21 mouse cellular contexts compared by ENCODE assay signal in genomic region chr2:67488465-67489127, GRCm38 (mm10). TPM values are rescaled to one million over a fixed set of nuclear protein-coding genes. Genes with fewer than 3 reads are reported as not detected.
DNase-seq lines count a peak whose midpoint lies in the region; ATAC-seq and TF ChIP-seq lines count a peak whose summit lies in the region.
"Had no signal": no experiment of that assay in that cellular context is flagged by ENCODE, and none has a peak within 500 bp of the region (broad histone marks: within the 10 kb centered on the region; RNA-seq: fewer than 3 reads in every experiment).

No protein-coding gene starts in this region.

- no peak overlapping the region for H3K9ac ChIP-seq in midbrain, postnatal 0 days (replicated peaks; ENCODE audit: low read length, poor library complexity, severe bottlenecking)
- H3K9ac ChIP-seq in forebrain, embryonic 12.5 days: no peak overlapping the region
- H3K9ac ChIP-seq in hindbrain, postnatal 0 days (replicated peaks; ENCODE audit: low read length): no peak overlapping the region
- no peak overlapping the region for H3K9ac ChIP-seq in heart, embryonic 12.5 days
- H3K9ac ChIP-seq: liver, embryonic 13.5 days had no signal

- no peak overlapping the region; the same call in 1 of the 2 replicates for H3K4me3 ChIP-seq in midbrain, embryonic 10.5 days
- no peak overlapping the region for H3K4me3 ChIP-seq in midbrain, postnatal 0 days (ENCODE audit: low read depth, low read length)
- no peak overlapping the region for H3K4me3 ChIP-seq in forebrain, embryonic 12.5 days (replicated peaks)
- H3K4me3 ChIP-seq in hindbrain, postnatal 0 days (ENCODE audit: low read length): no peak overlapping the region
- no peak overlapping the region for H3K4me3 ChIP-seq in heart, embryonic 12.5 days
- H3K4me3 ChIP-seq: liver, embryonic 13.5 days had no signal

- H3K9me3 ChIP-seq in midbrain, embryonic 10.5 days (replicated peaks): no peaks in the 10 kb centered on the region
- no peaks in the 10 kb centered on the region for H3K9me3 ChIP-seq in midbrain, postnatal 0 days (ENCODE audit: low read length)
- H3K9me3 ChIP-seq in forebrain, embryonic 12.5 days: no peaks in the 10 kb centered on the region
- H3K9me3 ChIP-seq in hindbrain, postnatal 0 days (ENCODE audit: low read length): no peaks in the 10 kb centered on the region
- no peaks in the 10 kb centered on the region for H3K9me3 ChIP-seq in heart, embryonic 12.5 days (replicated peaks)
- H3K9me3 ChIP-seq: liver, embryonic 13.5 days had no signal

- 26% methylated on average over 11 of the region's 11 CpGs for WGBS in midbrain, embryonic 10.5 days
- WGBS in midbrain, postnatal 0 days: 29% methylated on average over 11 of the region's 11 CpGs
- 15% methylated on average over 11 of the region's 11 CpGs for WGBS in forebrain, embryonic 12.5 days
- WGBS in hindbrain, postnatal 0 days: 31% methylated on average over 11 of the region's 11 CpGs
- WGBS in heart, embryonic 12.5 days: 78% methylated on average over 11 of the region's 11 CpGs

- H3K4me1 ChIP-seq in midbrain, embryonic 10.5 days: peaks cover 23% of the 10 kb centered on the region
- no peaks in the 10 kb centered on the region for H3K4me1 ChIP-seq in midbrain, postnatal 0 days (ENCODE audit: insufficient read depth, low read length)
- peaks cover 12% of the 10 kb centered on the region for H3K4me1 ChIP-seq in forebrain, embryonic 12.5 days
- no peaks in the 10 kb centered on the region for H3K4me1 ChIP-seq in hindbrain, postnatal 0 days (ENCODE audit: insufficient read depth, low read length)
- no peaks in the 10 kb centered on the region for H3K4me1 ChIP-seq in heart, embryonic 12.5 days (replicated peaks)
- H3K4me1 ChIP-seq: liver, embryonic 13.5 days had no signal

- no peak for TF ChIP-seq CTCF in midbrain, postnatal 0 days (IDR thresholded peaks at IDR 0.05)
- no peak for TF ChIP-seq CTCF in hindbrain, postnatal 0 days (IDR thresholded peaks at IDR 0.05; ENCODE audit: low read depth)

- intact Hi-C loops in left cerebral cortex, postnatal 25 days (cut with DNase I): no loop called here

- ATAC-seq in midbrain, postnatal 0 days (ENCODE audit: low FRiP score): no peak; the same call in 1 of the 2 replicates
- ATAC-seq in forebrain, embryonic 12.5 days (ENCODE audit: low FRiP score): no peak; the same call in 1 of the 2 replicates
- no peak for ATAC-seq in hindbrain, postnatal 0 days
- no peak for ATAC-seq in megakaryocyte-erythroid progenitor cell, adult 5-6 weeks (replicated peaks; ENCODE audit: low FRiP score, low TSS enrichment, poor library complexity, severe bottlenecking)
- ATAC-seq in heart, embryonic 12.5 days (ENCODE audit: insufficient number of reproducible peaks, low FRiP score): no peak
- ATAC-seq: lung, postnatal 0 days had no signal

- H3K36me3 ChIP-seq in midbrain, embryonic 10.5 days: no peaks in the 10 kb centered on the region
- H3K36me3 ChIP-seq in midbrain, postnatal 0 days (ENCODE audit: insufficient read depth, low read length): no peaks in the 10 kb centered on the region
- no peaks in the 10 kb centered on the region for H3K36me3 ChIP-seq in forebrain, embryonic 12.5 days (replicated peaks)
- no peaks in the 10 kb centered on the region for H3K36me3 ChIP-seq in hindbrain, postnatal 0 days (ENCODE audit: insufficient read depth, low read length)
- no peaks in the 10 kb centered on the region for H3K36me3 ChIP-seq in heart, embryonic 12.5 days
- H3K36me3 ChIP-seq: liver, embryonic 13.5 days had no signal

- DNase-seq in midbrain, embryonic 10.5 days (ENCODE audit: low spot score): peak; percentile 30
- no peak for DNase-seq in midbrain, postnatal 0 days (ENCODE audit: low spot score)
- no peak for DNase-seq in hindbrain, postnatal 0 days (ENCODE audit: low spot score)
- DNase-seq in left cerebral cortex, postnatal 25 days (ENCODE audit: low spot score in 2 of 2): no peak
- DNase-seq: adrenal gland, adult 8-10 months; cerebellum, adult 18-20 months; heart, adult 11 months; liver, embryonic 13.5 days; right cerebral cortex, adult 18-20 months had no signal

- H3K27me3 ChIP-seq in midbrain, embryonic 10.5 days (ENCODE audit: low read depth, poor library complexity, severe bottlenecking): no peaks in the 10 kb centered on the region
- H3K27me3 ChIP-seq in midbrain, postnatal 0 days (ENCODE audit: insufficient read depth, low read length): no peaks in the 10 kb centered on the region
- no peaks in the 10 kb centered on the region for H3K27me3 ChIP-seq in forebrain, embryonic 12.5 days
- H3K27me3 ChIP-seq in hindbrain, postnatal 0 days (ENCODE audit: insufficient read depth, low read length): no peaks in the 10 kb centered on the region
- no peaks in the 10 kb centered on the region for H3K27me3 ChIP-seq in heart, embryonic 12.5 days (replicated peaks)
- H3K27me3 ChIP-seq: liver, embryonic 13.5 days had no signal

- H3K27ac ChIP-seq in midbrain, embryonic 10.5 days (replicated peaks): peak overlapping the region; percentile 74
- no peak overlapping the region for H3K27ac ChIP-seq in midbrain, postnatal 0 days (ENCODE audit: low read depth, low read length)
- H3K27ac ChIP-seq in forebrain, embryonic 12.5 days: no peak overlapping the region
- no peak overlapping the region for H3K27ac ChIP-seq in hindbrain, postnatal 0 days
- no peak overlapping the region for H3K27ac ChIP-seq in heart, embryonic 12.5 days (ENCODE audit: poor library complexity, severe bottlenecking)
- H3K27ac ChIP-seq: liver, embryonic 13.5 days had no signal

- no peak overlapping the region for H3K4me2 ChIP-seq in midbrain, postnatal 0 days (ENCODE audit: low read depth, low read length, poor library complexity, severe bottlenecking)
- H3K4me2 ChIP-seq in forebrain, embryonic 12.5 days: peak overlapping the region; percentile 26; the same call in 1 of the 2 replicates
- H3K4me2 ChIP-seq in hindbrain, postnatal 0 days (ENCODE audit: low read depth, low read length): peak overlapping the region; percentile 11; the same call in 1 of the 2 replicates
- no peak overlapping the region for H3K4me2 ChIP-seq in heart, embryonic 12.5 days
- H3K4me2 ChIP-seq: liver, embryonic 13.5 days had no signal

RNA-seq across cellular contexts. Expression of gene Xirp2, which starts 42.8 kb away (rescaled TPM):
- polyA plus RNA-seq in midbrain, embryonic 10.5 days (2016; fragmentation: Nextera tagmentation; extraction: Ambion mirVana): not detected in 2 replicates
- 0.11 TPM in 1 of 2 replicates, not detected in the other for total RNA-seq in midbrain, postnatal 0 days (2014; rRNA removed)
- 0.01 TPM in 2 replicates for polyA plus RNA-seq in midbrain, postnatal 0 days (2015; fragmentation: Nextera tagmentation; extraction: Ambion mirVana)
- polyA plus RNA-seq in forebrain, embryonic 12.5 days (2016; fragmentation: Nextera tagmentation; extraction: Ambion mirVana): not detected in 2 replicates
- 0.04 TPM in 1 of 2 replicates, not detected in the other for total RNA-seq in hindbrain, postnatal 0 days (2014; rRNA removed)
- not detected in 2 replicates for polyA plus RNA-seq in hindbrain, postnatal 0 days (2015; fragmentation: Nextera tagmentation; extraction: Ambion mirVana)
- total RNA-seq in megakaryocyte-erythroid progenitor cell, adult 5-6 weeks (2014; fragmentation: Nextera tagmentation): not detected in 2 replicates
- total RNA-seq in megakaryocyte-erythroid progenitor cell, adult 5-6 weeks (2017): not detected in 2 replicates
- polyA plus RNA-seq in heart, embryonic 12.5 days (2016; fragmentation: Nextera tagmentation; extraction: Ambion mirVana): 0.08 and 0.13 TPM in 2 replicates
- under 1 TPM in 1 of 2 experiments, not detected in 1; 0.07 TPM for total RNA-seq in left cerebral cortex, postnatal 25 days (2021)
- total RNA-seq: adrenal gland, adult 8-10 months; common myeloid progenitor, adult 5-6 weeks; monocyte, adult 5-6 weeks had no signal
- polyA plus RNA-seq: C2C12; intestine, embryonic 14.5 days; kidney, embryonic 14.5 days; limb, embryonic 11.5 days; liver, embryonic 13.5 days; lung, postnatal 0 days; testis, adult 2 months had no signal

RNA-seq across cellular contexts. Expression of gene Gm26727, which starts 55.6 kb away (rescaled TPM):
- not detected in 2 replicates for polyA plus RNA-seq in midbrain, embryonic 10.5 days (2016; fragmentation: Nextera tagmentation; extraction: Ambion mirVana)
- total RNA-seq in midbrain, postnatal 0 days (2014; rRNA removed): not detected in 2 replicates
- polyA plus RNA-seq in midbrain, postnatal 0 days (2015; fragmentation: Nextera tagmentation; extraction: Ambion mirVana): not detected in 2 replicates
- not detected in 2 replicates for polyA plus RNA-seq in forebrain, embryonic 12.5 days (2016; fragmentation: Nextera tagmentation; extraction: Ambion mirVana)
- not detected in 2 replicates for total RNA-seq in hindbrain, postnatal 0 days (2014; rRNA removed)
- polyA plus RNA-seq in hindbrain, postnatal 0 days (2015; fragmentation: Nextera tagmentation; extraction: Ambion mirVana): not detected in 2 replicates
- total RNA-seq in megakaryocyte-erythroid progenitor cell, adult 5-6 weeks (2014; fragmentation: Nextera tagmentation): not detected in 2 replicates
- total RNA-seq in megakaryocyte-erythroid progenitor cell, adult 5-6 weeks (2017): not detected in 2 replicates
- not detected in 2 replicates for polyA plus RNA-seq in heart, embryonic 12.5 days (2016; fragmentation: Nextera tagmentation; extraction: Ambion mirVana)
- total RNA-seq in left cerebral cortex, postnatal 25 days (2021): not detected
- total RNA-seq: adrenal gland, adult 8-10 months; common myeloid progenitor, adult 5-6 weeks; monocyte, adult 5-6 weeks had no signal
- polyA plus RNA-seq: C2C12; heart, postnatal 0 days; intestine, embryonic 14.5 days; kidney, embryonic 14.5 days; limb, embryonic 11.5 days; liver, embryonic 13.5 days; lung, postnatal 0 days; testis, adult 2 months had no signal

Comparison
In these comparisons a context has a peak if more than half of its experiments do, and no peak if none do; other contexts are left out.
1. H3K4me2 ChIP-seq: peak in forebrain, embryonic 12.5 days (single experiment) and hindbrain, postnatal 0 days (single experiment); none in midbrain, postnatal 0 days (single experiment) and heart, embryonic 12.5 days (single experiment).